Mouse (Mus musculus) midbrain, postnatal 0 days (tissue): ENCODE data around the gene Stat4. TPM values are rescaled to one million over a fixed set of nuclear protein-coding genes. Genes with fewer than 3 reads are reported as not detected.

Source experiments
- ATAC-seq: fragments of 200-750 bp; cut with Nextera tagmentation; 2 replicates; pipeline ENCODE4 v1.8.0; 2017; ENCODE audit warnings: moderate number of reproducible peaks, mild to moderate bottlenecking, moderate TSS enrichment, moderate library complexity; ENCODE audit not compliant: low FRiP score
- DNase-seq: peaks from one replicate; pipeline ENCODE4 v3.0.0-alpha.2; 2015; ENCODE audit warnings: low spot score
- H3K27ac ChIP-seq: fragments of 300-500 bp; sonication (generic); 2 replicates; pipeline ENCODE4 v1.5.1; 2014; ENCODE audit warnings: low read depth, mild to moderate bottlenecking, low read length, mixed read lengths
- H3K27me3 ChIP-seq: fragments of 300-500 bp; sonication (generic); 2 replicates; pipeline ENCODE4 v1.6.1; 2014; ENCODE audit warnings: low read length, control low read depth, mixed read lengths; ENCODE audit not compliant: insufficient read depth
- H3K36me3 ChIP-seq: fragments of 300-500 bp; sonication (generic); 2 replicates; pipeline ENCODE4 v1.6.1; 2014; ENCODE audit warnings: low read length, control low read depth, mixed read lengths; ENCODE audit not compliant: insufficient read depth
- H3K4me1 ChIP-seq: fragments of 300-500 bp; sonication (generic); 2 replicates; pipeline ENCODE4 v1.6.1; 2014; ENCODE audit warnings: mild to moderate bottlenecking, control low read depth, antibody characterized with exemption, low read length, mixed read lengths; ENCODE audit not compliant: insufficient read depth
- H3K4me2 ChIP-seq: fragments of 300-500 bp; sonication (generic); 2 replicates; pipeline ENCODE4 v1.6.1; 2014; ENCODE audit warnings: low read depth, mild to moderate bottlenecking, low read length, mixed read lengths; ENCODE audit not compliant: poor library complexity, severe bottlenecking
- H3K4me3 ChIP-seq: fragments of 300-500 bp; sonication (generic); 2 replicates; pipeline ENCODE4 v1.5.1; 2014; ENCODE audit warnings: low read depth, mild to moderate bottlenecking, low read length, moderate library complexity
- H3K9ac ChIP-seq: fragments of 300-500 bp; sonication (generic); replicated peaks from 2 replicates; pipeline ENCODE4 v1.6.1; 2014; ENCODE audit warnings: mild to moderate bottlenecking, low read length, moderate library complexity, mixed read lengths; ENCODE audit not compliant: poor library complexity, severe bottlenecking
- H3K9me3 ChIP-seq: fragments of 300-500 bp; sonication (generic); 2 replicates; pipeline ENCODE4 v1.6.1; 2016; ENCODE audit warnings: low read length, control low read depth
- CTCF ChIP-seq: IDR thresholded peaks from 2 replicates; pipeline ENCODE4 v1.5.1; 2016; ENCODE audit warnings: antibody characterized with exemption, mild to moderate bottlenecking
- WGBS: fragments of 180-500 bp; shearing (Covaris S2); extraction: QIAGEN DNeasy Blood & Tissue Kit; methylation state at CpG from one replicate; pipeline ENCODE4 v1.1.7; 2014; 5-methylcytosine and 5-hydroxymethylcytosine counted together
- polyA plus RNA-seq: library from polyadenylated mRNA; unstranded; fragments of >200 nt; fragmentation: Nextera tagmentation; extraction: Ambion mirVana; gene quantifications from 2 replicates; pipeline ENCODE4 v1.2.1, GENCODE M21; 2015
- total RNA-seq: library from RNA; depleted of rRNA; stranded (reverse); fragments of >200 nt; gene quantifications from 2 replicates; pipeline ENCODE4 v1.2.3, GENCODE M21; 2014

Stat4 gene
- total and polyA plus RNA-seq, 2 experiments from 2014 or later = 0.60 to 0.74 TPM

DNA sequence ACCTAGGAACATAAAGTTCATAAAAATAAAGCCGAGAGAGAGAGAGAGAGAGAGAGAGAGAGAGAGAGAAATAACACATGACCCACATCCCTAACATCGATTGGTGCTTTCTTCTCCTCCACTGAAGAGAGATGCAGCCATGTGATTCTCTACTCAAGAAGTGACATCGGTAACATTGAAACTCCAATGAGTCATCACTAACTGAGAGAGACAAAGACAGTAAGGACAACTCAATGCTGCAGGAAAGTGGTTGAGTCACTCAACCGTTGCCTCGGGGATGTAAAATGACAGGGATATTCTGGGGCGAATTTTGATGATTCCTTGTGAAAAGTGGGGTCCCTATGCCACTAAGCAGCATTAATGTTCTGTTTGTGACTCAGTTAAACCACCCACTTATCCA, 16.8 kb upstream of the Stat4 start:
- Histone ChIP-seq H3K4me2 (no peak overlapping the region), H3K27ac (no peak overlapping the region), H3K9me3 (no peaks in the 10 kb centered on the region), H3K9ac (no peak overlapping the region), H3K4me1 (no peaks in the 10 kb centered on the region), H3K4me3 (no peak overlapping the region), H3K27me3 (no peaks in the 10 kb centered on the region), H3K36me3 (no peaks in the 10 kb centered on the region)
- 86% methylated on average over 6 of the region's 6 CpGs for WGBS
- ATAC-seq = no peak
- TF ChIP-seq CTCF = no peak
- DNase-seq = no peak

DNA sequence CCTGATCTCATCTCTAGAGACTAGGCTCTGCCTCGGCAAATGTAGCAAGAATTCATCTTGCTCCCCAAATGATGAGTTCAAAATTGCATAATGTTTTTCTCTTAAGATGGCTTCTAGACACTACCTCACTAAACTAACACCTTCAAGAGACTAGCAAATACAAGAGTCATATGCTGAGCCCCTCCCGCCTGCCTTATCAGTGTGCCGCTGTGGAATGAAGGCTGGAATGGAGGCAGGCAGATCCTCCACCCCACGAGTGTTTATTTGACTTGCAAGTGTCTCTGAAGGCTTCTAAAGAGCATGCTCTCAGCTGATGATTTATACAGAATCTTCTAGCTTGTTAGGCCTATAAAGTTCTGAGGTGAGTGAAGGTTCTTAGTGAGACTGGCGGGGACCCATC, 11.4 kb upstream of the Stat4 start:
- Histone ChIP-seq H3K9ac (no peak overlapping the region), H3K27me3 (no peaks in the 10 kb centered on the region), H3K4me3 (no peak overlapping the region), H3K36me3 (no peaks in the 10 kb centered on the region), H3K9me3 (no peaks in the 10 kb centered on the region), H3K4me1 (no peaks in the 10 kb centered on the region), H3K4me2 (no peak overlapping the region), H3K27ac (no peak overlapping the region)
- TF ChIP-seq CTCF = no peak
- WGBS = 91% methylated on average over 5 of the region's 5 CpGs
- no peak for ATAC-seq
- no peak for DNase-seq

DNA sequence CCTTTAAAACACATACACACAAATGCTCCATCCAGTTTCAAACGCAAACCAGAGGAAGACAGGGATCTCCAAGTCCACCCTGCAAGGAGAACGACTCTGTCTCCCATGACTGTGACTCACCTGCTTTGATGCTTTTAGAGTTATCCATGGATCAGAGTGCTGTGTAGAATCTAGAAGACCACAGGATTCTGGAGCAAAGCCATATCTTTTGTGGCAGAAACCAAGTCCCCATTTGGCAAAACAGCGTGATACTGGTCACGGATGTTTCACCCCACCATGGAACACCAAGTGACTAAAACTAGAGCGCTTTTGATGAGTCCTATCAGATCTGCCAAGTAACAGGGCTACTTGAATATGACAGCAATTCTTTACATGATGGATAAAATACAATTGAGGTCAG, 7.9 kb upstream of the Stat4 start:
- Histone ChIP-seq H3K4me3 (no peak overlapping the region), H3K4me2 (no peak overlapping the region), H3K36me3 (no peaks in the 10 kb centered on the region), H3K9ac (no peak overlapping the region), H3K27ac (no peak overlapping the region), H3K4me1 (no peaks in the 10 kb centered on the region), H3K27me3 (no peaks in the 10 kb centered on the region), H3K9me3 (no peaks in the 10 kb centered on the region)
- 83% methylated on average over 5 of the region's 5 CpGs for WGBS
- ATAC-seq (no peak), DNase-seq (peak; percentile 23)
- no peak for TF ChIP-seq CTCF

DNA sequence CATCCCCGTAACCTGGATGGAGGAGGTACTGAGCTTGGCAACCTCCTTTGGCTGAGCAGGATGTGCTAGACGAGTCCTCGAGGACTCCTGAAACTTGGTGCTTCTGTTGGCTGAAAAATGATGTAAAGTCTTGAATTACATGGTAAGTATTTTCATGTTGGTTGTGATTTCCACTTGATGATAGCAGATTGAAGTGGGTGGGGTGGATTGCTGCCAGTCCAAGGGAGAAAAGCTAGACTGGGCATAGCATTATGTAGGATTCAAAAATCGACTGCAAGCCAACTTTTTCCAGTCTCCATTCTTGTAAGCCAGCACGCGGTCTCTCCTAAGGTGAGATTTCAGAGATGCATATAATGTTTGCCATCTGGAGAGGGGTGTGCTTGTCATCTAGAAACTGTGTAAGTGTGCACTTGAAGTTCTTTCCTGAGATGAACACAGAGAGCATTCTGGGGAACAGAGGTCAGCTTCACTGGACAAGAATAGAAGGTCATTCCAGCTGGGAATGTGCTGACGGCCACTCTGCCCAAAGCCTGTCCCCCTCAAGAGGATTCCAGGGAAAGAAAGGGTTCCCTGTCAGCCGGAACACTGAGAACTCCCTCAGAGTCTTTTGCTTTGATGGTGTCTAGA, 5.1 kb downstream of the Stat4 start:
- Histone ChIP-seq H3K4me1 (no peaks in the 10 kb centered on the region), H3K36me3 (no peaks in the 10 kb centered on the region), H3K27me3 (no peaks in the 10 kb centered on the region), H3K27ac (no peak overlapping the region), H3K4me2 (no peak overlapping the region), H3K9ac (no peak overlapping the region), H3K9me3 (no peaks in the 10 kb centered on the region), H3K4me3 (no peak overlapping the region)
- no peak for TF ChIP-seq CTCF
- ATAC-seq = no peak
- DNase-seq = no peak
- 83% methylated on average over 8 of the region's 8 CpGs for WGBS

DNA sequence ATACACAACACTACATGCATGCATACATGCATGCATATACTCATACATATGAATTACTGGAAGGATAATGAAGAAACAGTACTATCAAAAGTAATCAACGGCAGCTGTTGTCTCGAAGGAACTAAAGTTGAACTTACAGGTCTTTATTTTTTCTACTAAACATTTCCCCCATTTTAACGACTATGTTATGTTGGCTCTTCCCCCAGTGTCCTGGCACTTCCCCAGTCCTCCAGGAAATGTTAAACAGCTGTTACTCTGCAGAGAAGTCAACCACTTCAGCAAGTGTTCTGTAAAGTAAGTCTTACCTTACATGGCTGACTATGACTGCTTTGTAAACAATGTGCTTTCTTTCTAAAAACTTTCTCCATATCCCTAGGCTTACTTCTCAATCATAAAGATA, 9.1 kb downstream of the Stat4 start:
- Histone ChIP-seq H3K9me3 (no peaks in the 10 kb centered on the region), H3K4me2 (no peak overlapping the region), H3K4me1 (no peaks in the 10 kb centered on the region), H3K4me3 (no peak overlapping the region), H3K27me3 (no peaks in the 10 kb centered on the region), H3K27ac (no peak overlapping the region), H3K36me3 (no peaks in the 10 kb centered on the region), H3K9ac (no peak overlapping the region)
- no peak for ATAC-seq
- WGBS = 82% methylated on average over 3 of the region's 3 CpGs
- no peak for DNase-seq
- no peak for TF ChIP-seq CTCF

DNA sequence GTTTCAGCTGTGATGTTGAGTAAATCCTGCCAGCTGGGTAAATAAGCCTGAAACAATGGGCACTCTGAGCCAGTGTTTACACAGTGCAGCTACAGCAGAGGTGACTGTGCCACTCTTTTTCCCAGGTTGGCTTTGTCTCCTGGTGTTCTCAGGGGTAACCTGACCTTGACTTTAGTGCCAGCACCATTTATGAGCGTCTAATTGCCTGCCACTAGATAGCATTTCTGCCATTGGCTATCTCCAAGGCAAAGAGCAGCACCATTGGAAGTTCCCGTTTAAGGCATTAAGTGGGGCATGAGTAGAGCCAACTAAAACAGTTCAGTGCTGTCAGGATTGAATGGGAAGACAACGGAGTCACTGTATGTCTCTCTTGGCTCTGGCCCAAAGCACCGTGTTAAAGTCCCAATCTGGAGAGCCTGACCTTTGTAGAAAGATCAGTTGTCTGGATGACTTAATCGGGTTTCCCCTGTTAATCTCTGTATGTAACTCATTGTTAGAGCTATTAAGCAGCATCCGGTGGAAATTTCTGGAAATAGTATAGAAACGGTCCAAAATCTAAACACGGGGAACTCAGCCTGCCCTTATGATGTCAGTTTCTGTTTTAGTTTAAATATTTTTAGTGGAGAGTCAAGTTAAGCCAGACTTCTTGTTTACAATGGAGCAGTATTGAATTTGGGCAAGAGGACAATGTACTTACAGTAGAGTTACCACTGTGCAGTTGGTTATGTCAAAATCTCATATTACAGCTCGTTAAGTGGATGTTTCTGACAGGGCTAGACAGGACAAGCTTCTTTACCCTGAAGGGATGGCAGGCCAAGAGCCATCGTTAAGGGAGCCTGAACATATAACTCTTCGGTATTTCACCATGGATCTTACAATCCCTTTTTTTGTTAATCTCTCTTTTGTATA, 10.1 kb downstream of the Stat4 start:
- H3K9me3 ChIP-seq = no peaks in the 10 kb centered on the region
- H3K4me1 ChIP-seq = no peaks in the 10 kb centered on the region
- no peaks in the 10 kb centered on the region for H3K27me3 ChIP-seq
- no peak for TF ChIP-seq CTCF
- H3K4me3 ChIP-seq = no peak overlapping the region
- no peaks in the 10 kb centered on the region for H3K36me3 ChIP-seq
- H3K4me2 ChIP-seq = no peak overlapping the region
- no peak overlapping the region for H3K27ac ChIP-seq
- ATAC-seq (peak; percentile 47; the same call in 1 of the 2 replicates), DNase-seq (peak; percentile 62)
- WGBS = 46% methylated on average over 11 of the region's 11 CpGs
- H3K9ac ChIP-seq = no peak overlapping the region
